Mouse (Mus musculus): ENCODE measurements at regions not wholly inside any gene's neighbourhood (a gene's known extent, or its start where the extent isn't known, plus 50 kb on each side); places are given as distances from the start of the nearest gene placed in this dataset.

DNA sequence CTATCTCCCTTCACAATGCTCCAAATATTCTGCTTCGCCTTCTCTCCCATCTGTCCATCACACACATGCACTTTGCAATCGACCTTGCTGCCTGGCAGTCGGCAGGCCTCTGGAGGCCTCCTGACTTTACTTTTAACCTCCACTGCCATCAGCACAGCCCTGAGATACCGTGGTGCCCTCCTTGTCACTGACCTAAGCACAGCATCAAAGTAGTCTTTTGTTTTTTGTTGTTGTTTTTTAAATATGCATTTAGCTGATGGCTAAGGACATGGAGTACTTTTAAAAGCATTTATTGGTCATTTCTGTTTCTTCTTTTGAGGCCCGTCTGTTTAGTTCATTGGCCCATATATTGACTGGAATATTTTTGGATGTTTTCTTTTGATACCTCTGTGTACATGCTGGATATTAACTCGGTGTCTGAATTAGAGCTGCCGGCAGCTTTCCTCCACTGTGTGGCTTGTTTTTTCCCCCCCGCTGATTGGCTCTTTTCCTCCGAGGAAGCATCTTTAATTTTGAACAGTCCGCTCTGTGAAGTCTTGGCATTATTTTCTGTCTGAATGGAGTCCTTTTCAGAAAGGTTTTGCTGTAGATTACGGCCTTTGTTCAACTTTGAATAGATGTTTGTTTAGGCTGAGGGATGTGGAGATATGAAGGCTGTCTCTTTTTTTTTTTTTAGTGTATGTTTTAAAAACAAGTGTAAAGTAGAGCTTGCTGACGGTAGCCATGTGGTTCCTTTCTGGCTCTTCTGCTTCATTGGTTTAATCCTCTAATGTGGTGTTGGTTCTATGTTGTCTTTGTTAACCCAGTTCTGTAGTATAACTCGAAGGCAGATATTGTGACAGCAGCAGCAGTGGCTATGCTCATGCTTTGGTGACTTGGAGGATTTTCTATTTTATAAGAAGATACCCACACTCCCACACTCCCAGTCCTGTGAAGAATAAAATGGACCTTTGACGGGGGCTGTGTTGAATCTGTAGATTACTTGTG is 449.1 kb downstream of the Tdrd3 start:
- DNase-seq, result no peak

DNA sequence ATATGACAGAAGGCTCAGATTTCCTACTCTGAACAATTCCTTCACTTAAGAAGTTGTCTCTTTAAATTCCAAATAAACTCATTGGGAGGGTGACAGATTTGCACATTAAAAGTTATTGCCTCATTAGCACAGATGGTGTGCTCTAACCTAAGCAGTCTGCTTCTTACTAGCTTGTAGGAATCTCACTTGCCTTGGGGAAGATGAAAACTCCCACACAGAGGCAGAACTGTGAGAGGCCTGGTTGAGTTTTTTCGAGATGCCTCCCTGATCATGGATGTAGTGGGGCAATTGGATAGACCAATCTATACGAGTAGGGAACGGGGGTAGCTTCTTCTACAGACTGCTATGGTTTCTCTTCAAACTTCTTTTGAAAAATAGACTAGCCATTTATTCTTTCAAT is 485.3 kb downstream of the Tdrd3 start:
- no peak for DNase-seq

DNA sequence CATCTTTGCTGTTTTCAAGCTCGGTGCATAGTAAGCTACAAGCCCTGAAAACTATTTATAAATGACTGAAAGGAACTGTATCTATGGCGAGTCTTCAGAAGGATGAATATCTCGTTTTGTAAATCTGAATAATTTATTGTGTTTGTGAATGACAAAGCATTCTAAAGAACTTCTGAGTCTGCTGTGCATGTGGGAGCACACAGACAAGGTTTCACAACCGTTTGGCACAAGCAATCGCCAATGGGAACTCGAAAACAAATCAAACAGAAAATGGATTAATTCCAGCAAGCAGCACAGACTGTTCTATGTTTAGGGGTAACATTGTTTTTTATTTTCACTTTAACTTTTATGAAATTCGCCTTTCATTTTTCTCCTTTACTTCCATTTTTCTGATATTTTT is 486.0 kb downstream of the Tdrd3 start:
- no peak for DNase-seq

Measured in kidney, postnatal 4 days (tissue).